Mouse (Mus musculus) erythroblast, embryonic 14.5 days (primary cell): ENCODE data around the gene Insig2.

ENCODE experiments used
- GATA1 ChIP-seq: IDR thresholded peaks from 2 replicates; pipeline ENCODE4 v1.6.1; 2012; ENCODE audit warnings: low read length, inconsistent platforms, mixed read lengths
- TAL1 ChIP-seq: IDR thresholded peaks from 3 replicates; pipeline ENCODE4 v1.6.1; 2012; ENCODE audit warnings: low read length, inconsistent platforms, mixed read lengths

DNA sequence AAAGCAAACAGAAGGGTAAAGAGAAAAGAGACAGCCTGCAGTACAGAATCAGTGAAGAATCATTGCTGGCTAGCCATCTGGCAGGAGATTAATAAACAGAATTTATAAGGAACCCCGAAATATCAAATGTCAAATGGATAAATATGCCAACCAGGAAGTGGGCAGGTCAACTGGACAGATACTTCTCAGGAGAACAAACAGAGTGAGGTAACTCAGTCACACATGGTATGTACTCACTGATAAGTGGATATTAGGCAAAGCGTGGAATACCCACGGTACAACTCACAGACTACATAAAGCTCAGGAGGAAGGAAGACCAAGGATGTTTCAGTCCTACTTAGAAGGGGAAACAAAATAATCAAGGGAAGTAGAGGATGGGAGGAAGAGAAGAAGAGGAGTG is 18.6 kb upstream of the Insig2 start:
- no peak for TF ChIP-seq TAL1
- no peak for TF ChIP-seq GATA1
